Mouse (Mus musculus) lung, postnatal 0 days (tissue): ENCODE data around the gene Kcnq1.

Experiments
- CTCF ChIP-seq: IDR thresholded peaks from 2 replicates; pipeline ENCODE4 v1.5.1; 2016; ENCODE audit warnings: antibody characterized with exemption, mild to moderate bottlenecking
- EP300 ChIP-seq: IDR thresholded peaks from 2 replicates; pipeline ENCODE4 v1.6.1; 2016; ENCODE audit warnings: antibody characterized with exemption, mild to moderate bottlenecking, control low read depth

- TF ChIP-seq CTCF (no peak), EP300 (no peak)
These were observed 48.3 kb downstream of the Kcnq1 start for GRCm38 (mm10) chr7:143154458-143154871.
